Mouse (Mus musculus): ENCODE results near the gene Nav3. TPM values are rescaled to one million over a fixed set of nuclear protein-coding genes. Genes with fewer than 3 reads are reported as not detected.

Gene Nav3
- 0.66 and 0.85 TPM in 2 replicates for polyA plus RNA-seq (2014; fragmentation: Nextera tagmentation; extraction: Ambion mirVana)

DNA sequence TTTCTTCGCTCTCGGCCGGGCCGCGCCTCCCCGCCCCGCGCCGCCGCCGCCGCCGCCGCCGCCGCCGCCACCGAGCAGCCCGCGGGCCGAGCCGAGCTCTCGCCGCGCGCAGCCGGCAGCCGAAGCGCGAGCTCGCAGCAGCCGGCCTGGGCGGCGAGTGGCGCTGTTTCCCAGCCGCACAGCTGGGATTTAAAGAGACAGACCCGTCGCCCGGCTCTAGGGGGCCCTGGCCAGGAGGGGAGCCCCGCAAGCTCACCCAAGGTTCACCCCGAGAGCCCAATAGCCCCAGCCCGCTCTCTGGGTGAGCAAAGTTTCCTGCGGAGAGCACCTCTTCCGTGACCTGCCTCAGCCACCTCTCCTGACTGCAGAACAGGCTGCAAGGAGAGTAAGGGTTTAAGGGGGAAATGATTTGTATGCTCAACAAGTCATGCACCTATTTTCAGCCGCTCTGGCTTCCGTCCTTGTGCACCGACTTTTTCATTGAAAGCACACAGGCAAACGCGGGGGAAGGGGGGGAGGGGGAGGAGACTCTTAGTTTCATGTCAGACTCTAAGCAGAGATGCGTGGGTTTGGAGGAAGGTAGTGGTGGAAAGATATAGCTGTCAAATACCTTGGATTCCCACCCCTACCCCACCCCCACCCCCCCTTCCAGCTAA lies at the start of gene Nav3:
Nav3 (minus strand) TSS at position 367 of the 656 bp plus-strand sequence.
- H3K9ac ChIP-seq (ENCODE audit: low read depth, low read length) = peak within 1 kb of the TSS; percentile 12; the same call in 1 of the 2 replicates
- H3K4me1 ChIP-seq (replicated peaks; ENCODE audit: control insufficient read depth, insufficient read depth, low read length) = no peaks in the 10 kb centered on the region
- no peaks in the 10 kb centered on the region for H3K9me3 ChIP-seq (ENCODE audit: control insufficient read depth, low read length)
- ATAC-seq (replicated peaks; ENCODE audit: low FRiP score) (peak; percentile 81), DNase-seq (ENCODE audit: low spot score) (peak; percentile 57)
- H3K4me3 ChIP-seq (ENCODE audit: low read depth, low read length) = peak within 1 kb of the TSS; percentile 39
- H3K27me3 ChIP-seq (replicated peaks; ENCODE audit: control insufficient read depth, insufficient read depth, low read length) = peaks cover 19% of the 10 kb centered on the region
- H3K36me3 ChIP-seq (ENCODE audit: control insufficient read depth, insufficient read depth, low read length) = no peaks in the 10 kb centered on the region
- no peak within 1 kb of the TSS for H3K27ac ChIP-seq (ENCODE audit: low read depth, low read length)
- under 1% methylated on average over 45 of the region's 50 CpGs for WGBS
- peak within 1 kb of the TSS; percentile 65 for H3K4me2 ChIP-seq

DNA sequence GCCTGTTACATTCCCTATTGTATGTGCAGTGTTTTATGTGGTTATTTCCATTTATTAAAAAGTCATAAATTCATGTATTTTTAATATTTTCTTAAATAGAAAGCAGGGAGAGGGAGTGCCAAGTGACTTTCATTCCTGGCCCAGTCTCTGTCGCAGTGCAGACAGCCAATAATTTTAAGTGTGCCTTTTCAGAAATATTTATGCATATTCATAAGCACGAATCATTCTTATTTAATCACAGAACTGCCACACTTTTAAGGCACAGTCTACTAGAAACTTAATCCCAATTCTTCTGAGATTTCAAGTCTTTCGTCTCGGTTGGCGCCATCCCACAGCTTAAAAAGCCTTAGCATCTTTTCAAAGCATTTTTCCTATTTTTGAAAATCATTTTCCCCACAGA lies 29.3 kb upstream of the Nav3 start:
- ATAC-seq (replicated peaks; ENCODE audit: low FRiP score) (no peak), DNase-seq (ENCODE audit: low spot score) (no peak)
- no peak overlapping the region for H3K4me2 ChIP-seq
- no peak overlapping the region for H3K4me3 ChIP-seq (ENCODE audit: low read depth, low read length)
- H3K4me1 ChIP-seq (replicated peaks; ENCODE audit: control insufficient read depth, insufficient read depth, low read length) = no peaks in the 10 kb centered on the region
- no peak overlapping the region for H3K9ac ChIP-seq (ENCODE audit: low read depth, low read length)
- no peak overlapping the region for H3K27ac ChIP-seq (ENCODE audit: low read depth, low read length)
- no peaks in the 10 kb centered on the region for H3K36me3 ChIP-seq (ENCODE audit: control insufficient read depth, insufficient read depth, low read length)
- no peaks in the 10 kb centered on the region for H3K9me3 ChIP-seq (ENCODE audit: control insufficient read depth, low read length)
- H3K27me3 ChIP-seq (replicated peaks; ENCODE audit: control insufficient read depth, insufficient read depth, low read length) = no peaks in the 10 kb centered on the region
- 85% methylated on average over 5 of the region's 5 CpGs for WGBS

DNA sequence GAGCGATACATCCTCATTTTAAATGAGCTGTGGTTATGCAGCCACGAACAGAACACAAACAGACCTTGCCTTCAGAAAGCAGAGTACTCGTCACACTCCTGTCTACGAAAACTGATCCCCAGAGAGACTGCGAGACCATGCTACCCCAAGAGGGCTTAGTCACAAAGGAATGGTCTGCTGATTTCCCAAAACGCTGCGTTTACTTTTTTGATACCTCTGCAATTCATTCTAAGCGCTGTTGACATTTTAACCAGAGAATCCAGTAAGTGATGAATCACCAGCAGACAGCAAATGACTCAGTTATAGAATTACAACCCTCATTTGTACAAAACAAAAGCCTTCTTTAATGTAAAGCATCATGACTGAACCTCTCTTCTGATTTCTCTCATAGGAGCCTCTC lies 28.8 kb upstream of the Nav3 start:
- no peaks in the 10 kb centered on the region for H3K36me3 ChIP-seq (ENCODE audit: control insufficient read depth, insufficient read depth, low read length)
- no peaks in the 10 kb centered on the region for H3K4me1 ChIP-seq (replicated peaks; ENCODE audit: control insufficient read depth, insufficient read depth, low read length)
- H3K4me3 ChIP-seq (ENCODE audit: low read depth, low read length) = no peak overlapping the region
- H3K9me3 ChIP-seq (ENCODE audit: control insufficient read depth, low read length) = no peaks in the 10 kb centered on the region
- no peak overlapping the region for H3K27ac ChIP-seq (ENCODE audit: low read depth, low read length)
- H3K9ac ChIP-seq (ENCODE audit: low read depth, low read length) = no peak overlapping the region
- H3K27me3 ChIP-seq (replicated peaks; ENCODE audit: control insufficient read depth, insufficient read depth, low read length) = no peaks in the 10 kb centered on the region
- ATAC-seq (replicated peaks; ENCODE audit: low FRiP score) (no peak), DNase-seq (ENCODE audit: low spot score) (no peak)
- H3K4me2 ChIP-seq = no peak overlapping the region
- WGBS = 69% methylated on average over 8 of the region's 8 CpGs

DNA sequence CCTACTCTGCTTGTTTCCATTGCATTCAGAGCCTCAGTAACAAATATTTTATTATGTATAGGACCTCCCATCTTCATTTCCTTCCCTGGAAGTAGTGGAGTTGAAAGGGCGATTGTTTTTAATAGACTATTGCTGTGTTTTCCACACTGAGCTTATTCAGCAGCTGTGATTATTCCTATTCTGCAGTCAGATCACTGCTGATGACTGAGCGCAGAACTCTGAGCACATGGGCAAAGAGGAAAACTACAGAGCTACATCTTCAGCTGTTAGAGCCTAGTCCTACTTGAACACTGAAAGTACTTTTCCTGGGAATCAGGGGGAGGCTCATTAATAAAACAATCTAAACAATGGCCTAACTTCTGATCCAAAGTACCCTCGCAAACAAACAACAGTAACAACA lies 23.2 kb upstream of the Nav3 start:
- H3K4me2 ChIP-seq = no peak overlapping the region
- H3K9me3 ChIP-seq (ENCODE audit: control insufficient read depth, low read length) = no peaks in the 10 kb centered on the region
- H3K4me1 ChIP-seq (replicated peaks; ENCODE audit: control insufficient read depth, insufficient read depth, low read length) = no peaks in the 10 kb centered on the region
- no peak overlapping the region for H3K9ac ChIP-seq (ENCODE audit: low read depth, low read length)
- H3K27me3 ChIP-seq (replicated peaks; ENCODE audit: control insufficient read depth, insufficient read depth, low read length) = no peaks in the 10 kb centered on the region
- ATAC-seq (replicated peaks; ENCODE audit: low FRiP score) (no peak), DNase-seq (ENCODE audit: low spot score) (no peak)
- WGBS = 83% methylated on average over 3 of the region's 3 CpGs
- H3K4me3 ChIP-seq (ENCODE audit: low read depth, low read length) = no peak overlapping the region
- H3K36me3 ChIP-seq (ENCODE audit: control insufficient read depth, insufficient read depth, low read length) = no peaks in the 10 kb centered on the region
- no peak overlapping the region for H3K27ac ChIP-seq (ENCODE audit: low read depth, low read length)

DNA sequence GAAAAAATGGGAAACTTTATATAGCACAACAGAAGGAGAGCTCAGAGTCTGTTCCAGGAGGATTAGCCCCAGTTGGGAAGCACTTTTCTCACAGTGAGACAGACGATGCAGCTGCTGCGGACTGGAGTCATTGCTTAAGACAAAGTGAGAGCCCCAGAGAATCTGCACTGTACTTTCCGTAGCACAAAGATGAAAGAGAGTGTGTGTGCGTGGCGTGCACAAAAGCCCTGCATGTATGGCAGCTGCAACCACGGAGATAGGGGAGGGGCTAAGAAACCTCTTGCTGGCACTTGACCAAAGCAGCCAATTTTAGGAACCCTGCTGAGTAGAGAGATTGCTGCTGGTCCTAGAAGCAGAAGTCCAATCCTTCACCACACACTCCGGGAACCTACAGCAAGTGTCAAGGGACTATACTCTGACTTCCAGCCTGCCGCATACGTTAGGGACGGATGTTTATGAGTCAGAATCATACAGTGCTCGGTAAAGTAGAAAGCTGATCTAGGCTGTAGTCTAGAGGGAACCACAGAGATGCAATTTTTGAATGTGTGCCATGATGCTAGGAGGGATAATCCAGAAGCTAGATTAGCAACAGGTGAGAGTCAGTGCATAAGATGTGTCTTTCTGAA lies 21.8 kb upstream of the Nav3 start:
- Histone ChIP-seq H3K9me3 (ENCODE audit: control insufficient read depth, low read length) (no peaks in the 10 kb centered on the region), H3K9ac (ENCODE audit: low read depth, low read length) (no peak overlapping the region), H3K4me2 (no peak overlapping the region), H3K27ac (ENCODE audit: low read depth, low read length) (no peak overlapping the region), H3K36me3 (ENCODE audit: control insufficient read depth, insufficient read depth, low read length) (no peaks in the 10 kb centered on the region), H3K4me3 (ENCODE audit: low read depth, low read length) (no peak overlapping the region), H3K27me3 (replicated peaks; ENCODE audit: control insufficient read depth, insufficient read depth, low read length) (no peaks in the 10 kb centered on the region), H3K4me1 (replicated peaks; ENCODE audit: control insufficient read depth, insufficient read depth, low read length) (no peaks in the 10 kb centered on the region)
- ATAC-seq (replicated peaks; ENCODE audit: low FRiP score) (no peak), DNase-seq (ENCODE audit: low spot score) (no peak)
- WGBS = 80% methylated on average over 11 of the region's 11 CpGs

DNA sequence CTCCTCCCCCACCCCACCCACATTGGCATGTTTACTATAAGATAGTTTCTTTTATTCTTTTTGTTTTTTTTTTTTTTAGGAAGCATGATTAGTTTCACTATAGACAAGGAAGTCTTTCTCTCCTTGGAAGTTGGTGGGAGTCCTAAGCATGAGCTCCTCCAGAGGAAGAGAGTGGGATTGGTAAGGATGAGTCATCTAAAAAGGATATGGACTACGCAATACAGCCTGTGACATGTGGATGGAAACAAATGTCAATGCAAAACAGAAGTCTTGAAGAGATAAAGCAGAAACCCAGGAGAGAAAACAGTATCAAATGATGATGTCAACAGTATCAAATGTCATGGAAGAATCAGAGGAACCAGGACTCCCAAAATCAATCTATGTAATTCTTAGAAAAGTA lies 18.1 kb upstream of the Nav3 start:
- DNase-seq (ENCODE audit: low spot score) = no peak
- Histone ChIP-seq H3K9ac (ENCODE audit: low read depth, low read length) (no peak overlapping the region), H3K36me3 (ENCODE audit: control insufficient read depth, insufficient read depth, low read length) (no peaks in the 10 kb centered on the region), H3K27ac (ENCODE audit: low read depth, low read length) (no peak overlapping the region), H3K4me3 (ENCODE audit: low read depth, low read length) (no peak overlapping the region), H3K4me2 (no peak overlapping the region), H3K4me1 (replicated peaks; ENCODE audit: control insufficient read depth, insufficient read depth, low read length) (no peaks in the 10 kb centered on the region), H3K9me3 (ENCODE audit: control insufficient read depth, low read length) (no peaks in the 10 kb centered on the region), H3K27me3 (replicated peaks; ENCODE audit: control insufficient read depth, insufficient read depth, low read length) (no peaks in the 10 kb centered on the region)
- WGBS = 60% methylated on average over 1 of the region's 1 CpGs
- no peak for ATAC-seq (replicated peaks; ENCODE audit: low FRiP score)

DNA sequence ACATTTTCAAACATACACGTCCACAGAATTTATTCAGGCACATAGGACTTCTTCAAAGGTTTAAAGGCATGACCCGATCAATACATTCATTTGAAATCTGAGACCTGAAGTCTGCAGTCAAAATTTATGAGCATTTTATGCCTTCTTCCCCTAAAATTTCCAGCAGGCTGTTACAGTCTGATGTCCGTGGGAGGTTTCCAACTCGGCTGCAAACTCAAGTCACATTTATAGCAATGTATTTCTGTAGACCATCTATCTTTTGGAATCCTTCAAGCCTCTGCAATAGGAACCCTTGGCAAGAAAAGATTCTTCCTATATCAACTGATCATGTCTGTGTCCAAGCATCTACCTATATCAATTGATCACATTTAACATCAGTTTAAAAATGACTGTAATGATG lies 13.4 kb upstream of the Nav3 start:
- ATAC-seq (replicated peaks; ENCODE audit: low FRiP score) (no peak), DNase-seq (ENCODE audit: low spot score) (no peak)
- H3K4me2 ChIP-seq = no peak overlapping the region
- H3K27ac ChIP-seq (ENCODE audit: low read depth, low read length) = no peak overlapping the region
- H3K9ac ChIP-seq (ENCODE audit: low read depth, low read length) = no peak overlapping the region
- H3K27me3 ChIP-seq (replicated peaks; ENCODE audit: control insufficient read depth, insufficient read depth, low read length) = no peaks in the 10 kb centered on the region
- 81% methylated on average over 4 of the region's 4 CpGs for WGBS
- H3K4me1 ChIP-seq (replicated peaks; ENCODE audit: control insufficient read depth, insufficient read depth, low read length) = no peaks in the 10 kb centered on the region
- no peak overlapping the region for H3K4me3 ChIP-seq (ENCODE audit: low read depth, low read length)
- H3K36me3 ChIP-seq (ENCODE audit: control insufficient read depth, insufficient read depth, low read length) = no peaks in the 10 kb centered on the region
- H3K9me3 ChIP-seq (ENCODE audit: control insufficient read depth, low read length) = no peaks in the 10 kb centered on the region

DNA sequence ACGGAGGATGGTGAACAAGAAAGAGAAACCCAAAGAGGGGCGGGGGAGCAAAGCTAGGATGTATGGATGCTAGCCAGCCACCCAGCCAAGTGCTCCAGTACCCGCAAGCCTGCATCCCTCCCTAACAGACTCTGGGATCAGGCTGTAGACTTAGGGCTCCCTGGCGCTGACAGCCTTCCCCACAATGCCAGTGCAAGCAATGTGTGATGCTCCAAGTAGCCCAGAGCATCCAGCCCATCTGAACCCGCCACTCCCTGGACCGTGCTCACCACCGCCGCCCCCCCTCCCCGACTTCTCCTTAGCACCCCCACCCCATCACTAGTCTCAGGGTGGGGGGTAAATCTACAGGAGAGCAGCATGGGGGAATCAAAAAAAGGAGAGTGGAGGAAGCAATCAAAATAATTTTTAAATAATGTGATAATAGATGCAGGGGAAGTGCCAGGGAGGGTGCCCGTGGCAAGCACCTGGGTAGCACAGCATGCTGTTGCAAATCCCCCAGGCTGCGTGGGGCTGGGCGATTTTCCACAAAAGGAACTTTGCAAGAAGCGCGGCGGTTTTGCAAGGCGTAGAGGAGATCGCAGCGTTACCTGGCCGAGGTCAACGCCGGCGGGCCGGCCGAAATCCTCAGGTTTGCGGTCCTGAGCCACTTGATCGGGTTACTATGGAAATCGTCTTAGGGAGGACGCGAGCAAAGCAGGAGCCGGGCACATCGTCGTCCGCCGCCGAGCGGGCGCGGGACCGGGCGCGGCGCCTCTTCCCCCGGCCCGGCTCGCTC lies 754 bp downstream of the Nav3 start:
- peak; percentile 37 for ATAC-seq (replicated peaks; ENCODE audit: low FRiP score)
- Histone ChIP-seq H3K27me3 (replicated peaks; ENCODE audit: control insufficient read depth, insufficient read depth, low read length) (peaks cover 19% of the 10 kb centered on the region), H3K4me3 (ENCODE audit: low read depth, low read length) (peak overlapping the region; percentile 39), H3K4me2 (peak overlapping the region; percentile 65), H3K36me3 (ENCODE audit: control insufficient read depth, insufficient read depth, low read length) (no peaks in the 10 kb centered on the region), H3K27ac (ENCODE audit: low read depth, low read length) (no peak overlapping the region), H3K9ac (ENCODE audit: low read depth, low read length) (no peak overlapping the region; the same call in 1 of the 2 replicates), H3K9me3 (ENCODE audit: control insufficient read depth, low read length) (no peaks in the 10 kb centered on the region), H3K4me1 (replicated peaks; ENCODE audit: control insufficient read depth, insufficient read depth, low read length) (no peaks in the 10 kb centered on the region)
- DNase-seq (ENCODE audit: low spot score) = peak; percentile 41
- 1% methylated on average over 45 of the region's 45 CpGs for WGBS

Measured in liver, embryonic 11.5 days (tissue).